Mouse (Mus musculus) neutrophil, adult 5-6 weeks (primary cell): ENCODE results near the gene Stkld1. TPM values are rescaled to one million over a fixed set of nuclear protein-coding genes. Genes with fewer than 3 reads are reported as not detected.
A peak's percentile ranks its signal among the peaks of the same experiment; 100 is the strongest.
"Not testable (repeated sequence)": the region's sequence is repeated elsewhere in the genome, so short reads cannot be mapped to it uniquely, and the experiment has no call there.

ENCODE experiments used
- ATAC-seq: fragments of 151-379, 151-347 bp; 2 replicates; pipeline ENCODE4 v1.8.0; 2017; ENCODE audit warnings: mild to moderate bottlenecking, moderate TSS enrichment; ENCODE audit not compliant: insufficient number of reproducible peaks, poor library complexity, low FRiP score, severe bottlenecking; ENCODE audit errors: extremely low read depth
- total RNA-seq: library from RNA; stranded (forward); fragments of 200-1000 nt; gene quantifications from 2 replicates; pipeline ENCODE4 v1.2.3, GENCODE M21; 2017

Stkld1 gene
- total RNA-seq: not detected in 2 replicates

DNA sequence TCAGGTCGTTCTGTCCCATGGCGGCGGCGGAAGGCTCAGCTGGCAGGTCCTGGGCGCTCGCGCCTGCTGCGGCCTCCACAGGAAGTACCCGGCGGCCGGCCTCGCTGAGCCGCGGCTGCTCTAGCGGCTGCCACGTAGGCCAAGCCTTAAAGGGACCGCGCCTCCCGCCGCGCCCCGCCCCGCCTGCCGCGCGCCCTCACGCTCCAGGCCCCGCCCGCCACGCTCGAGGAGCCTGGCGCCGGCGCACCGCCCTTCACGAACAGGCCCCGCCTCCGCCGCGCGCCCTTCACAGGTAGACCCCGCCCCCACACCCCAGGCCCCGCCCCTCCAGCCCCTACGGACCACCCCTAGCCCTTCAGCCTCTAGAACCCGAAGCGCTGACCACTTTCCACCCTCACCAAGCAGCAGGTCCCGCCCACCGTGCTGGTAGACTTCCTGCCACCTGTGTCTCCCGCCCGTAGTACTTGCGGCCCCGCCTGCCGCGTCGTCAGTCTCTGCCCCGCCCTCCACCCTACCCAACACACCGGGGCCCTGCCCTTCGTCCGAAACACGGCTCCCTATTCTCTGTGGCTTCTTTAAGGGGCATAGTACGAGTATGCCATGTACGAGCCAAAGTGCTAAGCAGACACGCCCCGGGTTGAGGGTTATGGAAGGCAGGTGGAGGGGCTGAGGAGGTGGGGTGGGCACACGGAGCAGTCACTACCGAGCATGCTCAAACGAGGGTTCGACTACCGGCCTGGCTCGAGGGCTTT lies at the start of gene Stkld1, which contains the start of gene Surf4:
Gene Stkld1, plus strand, starts transcription at position 744 of the 752 bp plus-strand sequence.
Gene Surf4, minus strand, starts transcription at position 625 of the 752 bp plus-strand sequence.
- peak; percentile 87 for ATAC-seq

DNA sequence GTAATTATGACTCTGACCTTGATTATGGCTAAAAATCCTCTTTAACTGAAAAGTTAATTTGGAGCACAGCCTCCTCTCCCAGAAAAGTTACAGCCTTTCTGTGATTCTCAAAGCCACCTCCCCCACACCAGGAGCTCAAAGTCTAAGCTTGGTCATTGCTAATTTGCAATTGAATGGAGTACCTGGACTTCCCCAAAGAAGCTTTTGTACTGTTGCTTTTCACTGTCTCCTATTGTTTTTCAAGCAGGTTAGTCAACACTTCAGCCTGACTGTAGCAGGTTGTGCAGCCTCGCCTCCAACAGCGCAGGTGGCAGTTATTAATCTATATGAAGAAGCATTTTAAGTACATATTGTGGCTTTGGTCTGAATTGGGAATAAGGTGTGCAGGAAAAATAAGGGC lies 48.3 kb upstream of the Stkld1 start:
- ATAC-seq: not testable (repeated sequence)

DNA sequence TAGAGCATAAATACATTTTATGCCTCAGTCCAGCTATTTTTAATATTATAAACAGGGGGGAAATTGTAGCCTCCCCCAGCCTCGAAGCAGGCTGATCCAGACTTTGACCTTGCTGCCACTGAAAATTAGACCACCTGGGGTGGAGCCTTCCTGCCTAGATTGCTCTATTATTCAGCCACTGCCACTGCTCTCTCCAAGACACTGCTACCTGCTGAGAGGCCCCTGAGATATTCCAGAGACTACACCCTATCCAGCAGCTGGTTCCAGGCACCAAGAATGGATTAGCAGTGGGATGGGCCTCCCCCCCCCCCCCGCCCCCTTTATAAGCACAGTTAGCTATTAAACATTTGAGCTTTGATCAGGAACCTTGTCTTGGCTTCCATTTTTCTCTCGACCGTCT lies 47.7 kb upstream of the Stkld1 start:
- not testable (repeated sequence) for ATAC-seq

DNA sequence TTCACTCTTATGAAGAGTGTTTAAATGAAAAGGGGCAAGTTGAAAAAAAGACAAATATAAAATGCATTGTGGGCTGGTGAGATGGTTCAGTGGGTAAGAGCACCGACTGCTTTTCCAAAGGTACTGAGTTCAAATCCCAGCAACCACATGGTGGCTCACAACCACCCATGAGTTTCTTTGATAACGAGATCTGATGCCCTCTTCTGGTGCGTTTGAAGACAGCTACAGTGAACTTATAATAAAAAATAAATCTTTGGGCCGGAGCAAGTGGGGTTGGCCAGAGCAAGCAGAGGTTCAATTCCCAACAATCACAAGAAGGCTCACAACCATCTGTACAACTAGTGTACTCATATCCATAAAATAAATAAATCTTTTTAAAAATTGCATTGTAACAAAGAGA lies 37.9 kb upstream of the Stkld1 start:
- no peak for ATAC-seq

DNA sequence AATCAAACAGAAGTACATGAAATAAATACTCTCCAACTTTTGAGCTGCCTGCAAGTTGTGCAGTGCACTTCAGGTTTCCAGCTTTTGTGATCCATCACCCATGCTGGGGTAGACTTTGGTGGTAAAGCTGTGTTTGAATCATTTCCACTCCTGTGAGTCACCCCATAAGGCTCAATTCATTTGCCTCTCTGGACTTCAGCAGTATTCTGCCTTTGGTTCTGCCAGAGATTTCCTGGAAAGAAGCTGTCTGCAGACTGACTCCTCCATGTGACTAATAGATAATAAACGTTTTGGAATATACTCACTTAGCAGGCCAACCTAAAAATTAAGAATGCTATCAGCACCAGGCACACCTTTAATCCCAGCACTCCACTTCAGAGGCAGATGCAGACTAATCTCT lies 33.1 kb upstream of the Stkld1 start:
- ATAC-seq: no peak

DNA sequence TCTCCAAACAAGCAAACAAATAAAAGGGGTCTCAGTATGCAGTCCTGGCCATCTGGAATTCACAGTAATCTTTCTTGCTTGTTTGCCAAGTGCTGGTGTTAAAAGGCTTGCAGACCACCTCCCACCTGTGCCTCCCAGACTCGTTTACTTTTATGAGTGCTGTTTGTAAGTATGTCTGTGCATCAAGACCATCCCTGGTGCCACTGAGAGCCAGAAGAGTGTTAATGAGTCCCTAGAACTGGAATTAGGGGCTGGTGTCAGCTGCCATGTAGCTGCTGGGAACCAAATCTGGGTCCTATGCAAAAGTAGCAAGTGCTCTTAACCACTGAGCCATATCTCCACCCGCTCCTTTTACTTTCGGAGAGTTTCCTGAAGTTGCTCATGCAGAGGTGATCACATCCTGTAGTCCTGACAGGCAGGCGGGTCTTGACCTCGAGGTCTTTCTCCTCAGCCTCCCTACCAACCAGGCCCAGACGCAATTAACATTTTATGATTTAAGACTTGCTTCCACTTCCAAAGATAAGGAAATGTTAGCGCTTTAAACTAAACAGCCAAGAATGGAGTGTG lies 31.9 kb upstream of the Stkld1 start:
- ATAC-seq: no peak

DNA sequence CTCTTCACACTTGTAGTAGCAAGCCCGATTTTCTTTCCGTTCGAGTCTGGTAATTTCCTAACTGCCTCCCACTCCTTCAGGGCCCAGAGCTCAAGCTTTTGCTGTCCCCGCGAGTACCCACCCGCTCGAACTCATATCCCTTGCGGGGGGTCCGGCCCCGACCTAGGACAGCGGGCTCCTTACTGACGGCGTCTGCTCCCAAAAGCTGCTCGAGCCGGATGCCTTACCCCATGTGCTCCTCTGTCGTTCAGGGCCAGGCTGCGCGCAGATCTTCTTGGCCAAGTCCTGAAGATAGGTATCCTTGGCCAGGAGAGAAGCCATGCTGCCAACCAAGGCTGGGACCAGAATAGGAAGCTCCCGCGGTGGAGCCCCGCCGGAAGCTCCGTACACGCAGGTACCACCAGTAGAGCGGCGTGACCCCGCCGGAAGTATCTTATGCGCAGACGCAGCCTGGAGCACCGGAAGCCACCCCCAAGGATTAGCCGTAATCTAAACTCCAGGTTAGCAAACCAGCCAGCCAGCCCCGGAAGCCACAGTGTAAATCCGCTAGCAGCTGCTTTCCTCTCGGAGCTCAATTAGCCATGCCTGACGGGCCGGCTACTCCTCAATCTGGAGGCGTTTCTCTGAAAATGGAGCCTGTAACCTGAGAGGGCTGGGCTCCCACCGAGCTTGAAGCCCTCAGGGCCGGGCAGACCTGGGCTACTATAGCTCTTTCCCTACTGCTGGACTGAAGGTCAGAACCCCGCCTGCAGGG lies 31.2 kb upstream of the Stkld1 start, which contains the start of gene Surf6:
Gene Surf6, minus strand, starts transcription at position 413 of the 754 bp plus-strand sequence.
- ATAC-seq: peak; percentile 89

DNA sequence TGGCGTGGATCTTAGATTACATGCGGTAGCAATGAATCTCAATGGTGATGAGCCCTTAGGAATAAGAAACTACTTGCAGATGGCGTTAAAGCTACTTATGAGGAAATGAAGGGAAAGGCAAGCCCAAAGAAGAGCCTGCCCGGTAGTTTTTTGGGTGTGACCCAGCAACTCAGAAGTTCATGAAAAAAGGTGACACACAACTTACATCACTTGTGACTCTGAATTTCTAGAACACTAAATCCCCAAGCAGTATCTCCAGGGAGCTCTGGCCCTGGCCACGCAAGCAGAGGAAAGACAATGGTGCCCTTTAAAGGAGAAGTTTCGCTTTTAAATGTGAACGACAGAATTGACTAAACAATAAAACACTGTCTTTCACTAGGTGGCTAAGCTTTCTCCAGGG lies 30.5 kb upstream of the Stkld1 start:
- no peak for ATAC-seq

DNA sequence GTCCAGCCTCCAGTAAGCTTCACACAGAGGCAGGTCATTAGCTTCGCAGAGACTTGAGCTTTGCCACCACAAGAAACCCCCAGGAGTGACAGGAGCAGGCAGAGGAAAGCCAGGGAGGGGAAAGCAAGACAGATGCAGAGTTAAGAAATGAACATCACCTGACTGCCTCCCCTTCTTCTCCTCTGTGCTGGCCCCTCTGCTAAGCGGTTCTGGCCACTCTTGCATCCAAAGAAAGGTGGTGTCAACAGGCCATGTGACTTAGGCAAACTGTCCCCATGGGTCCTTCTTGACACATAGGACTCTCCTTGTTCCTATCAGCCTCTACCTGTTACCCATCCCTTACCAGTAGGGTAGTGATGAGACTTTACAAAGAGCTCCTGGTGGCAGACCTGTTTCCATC lies 27.9 kb upstream of the Stkld1 start:
- no peak for ATAC-seq

DNA sequence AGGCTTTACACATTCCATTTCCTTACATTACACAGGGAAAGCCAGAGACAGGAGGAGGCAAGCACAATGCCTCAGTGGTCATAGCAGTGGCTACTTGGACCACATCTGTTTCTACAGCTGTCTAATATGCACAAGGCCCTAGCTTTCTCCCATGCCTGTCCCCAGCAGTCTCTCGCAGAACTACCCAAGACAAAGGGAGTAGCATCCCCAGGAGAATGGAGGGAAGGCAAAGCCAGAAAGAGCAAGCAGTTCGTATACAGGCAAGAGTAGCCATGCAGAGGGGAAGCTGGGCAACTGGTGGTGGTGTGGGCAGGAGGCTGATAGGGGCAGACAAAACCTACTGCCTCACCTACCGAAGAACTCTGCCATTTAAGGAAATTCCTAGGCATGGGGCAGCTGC lies 27.4 kb upstream of the Stkld1 start:
- no peak for ATAC-seq

DNA sequence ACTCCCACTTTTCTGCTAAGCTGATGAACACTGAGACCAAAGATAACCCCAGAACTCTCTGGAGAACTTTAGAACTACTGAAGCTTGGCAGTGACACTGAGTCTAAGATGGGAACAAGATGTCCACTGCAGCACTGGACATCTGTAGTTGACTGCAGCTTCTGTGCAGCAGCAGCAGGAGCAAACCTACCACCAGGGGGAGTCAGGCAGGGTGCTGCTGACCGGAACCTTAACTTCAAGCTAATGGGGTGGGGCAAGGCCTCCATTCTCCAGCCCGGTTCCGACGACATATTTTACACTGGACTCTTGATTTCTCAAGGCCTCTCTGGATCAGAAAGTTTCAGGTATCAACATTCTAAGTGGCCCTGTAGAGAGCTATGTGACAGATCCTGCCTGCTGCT lies 26.7 kb upstream of the Stkld1 start:
- no peak for ATAC-seq

DNA sequence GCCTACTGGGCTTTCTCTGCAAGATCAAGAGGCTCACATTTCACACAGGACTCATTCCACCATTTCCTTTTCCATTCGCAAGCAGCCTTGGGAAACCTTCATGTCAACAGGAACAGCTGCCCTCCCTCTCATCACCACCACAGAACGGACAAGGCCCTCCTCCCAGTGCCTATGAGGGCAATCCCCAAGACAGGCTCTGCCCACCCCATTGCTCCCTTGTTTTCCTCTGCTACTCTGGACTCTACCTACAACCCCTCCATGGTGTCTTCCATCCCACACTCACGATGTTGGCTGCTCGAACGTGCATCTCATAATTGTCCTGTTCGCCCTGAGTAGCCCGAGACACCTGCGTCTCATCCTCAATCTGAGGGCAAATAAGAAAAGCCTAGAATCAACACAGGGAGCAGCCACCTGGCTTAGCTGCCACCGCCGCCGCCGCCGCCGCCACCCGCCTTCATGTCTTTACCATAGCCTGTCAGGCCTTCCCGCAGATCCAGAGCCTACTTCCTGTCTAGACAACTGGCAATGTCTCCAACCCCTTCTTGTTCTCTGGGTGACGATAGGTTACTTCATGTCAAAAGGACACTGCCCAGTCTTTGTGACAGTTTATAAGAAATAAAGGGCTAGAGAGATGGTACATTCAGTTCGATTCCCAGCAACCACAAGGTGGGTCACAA lies 25.0 kb upstream of the Stkld1 start:
- no peak for ATAC-seq

DNA sequence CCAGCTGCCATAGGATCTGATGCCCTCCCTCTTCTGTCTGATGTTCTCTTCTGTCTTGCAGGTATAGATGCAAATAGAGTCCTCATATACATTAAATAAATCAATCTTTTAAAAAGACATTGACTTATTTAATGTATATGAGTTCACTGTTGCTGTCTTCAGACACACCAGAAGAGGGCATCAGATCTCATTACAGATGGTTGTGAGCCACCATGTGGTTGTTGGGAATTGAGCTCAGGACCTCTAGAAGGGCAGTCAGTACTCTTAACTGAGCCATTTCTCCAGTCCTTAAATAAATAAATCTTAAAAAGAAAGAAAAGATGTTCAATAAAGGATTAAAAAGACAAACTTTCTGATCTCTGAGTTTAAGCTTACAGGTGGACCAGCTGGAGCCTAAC lies 24.5 kb upstream of the Stkld1 start:
- ATAC-seq: no peak

DNA sequence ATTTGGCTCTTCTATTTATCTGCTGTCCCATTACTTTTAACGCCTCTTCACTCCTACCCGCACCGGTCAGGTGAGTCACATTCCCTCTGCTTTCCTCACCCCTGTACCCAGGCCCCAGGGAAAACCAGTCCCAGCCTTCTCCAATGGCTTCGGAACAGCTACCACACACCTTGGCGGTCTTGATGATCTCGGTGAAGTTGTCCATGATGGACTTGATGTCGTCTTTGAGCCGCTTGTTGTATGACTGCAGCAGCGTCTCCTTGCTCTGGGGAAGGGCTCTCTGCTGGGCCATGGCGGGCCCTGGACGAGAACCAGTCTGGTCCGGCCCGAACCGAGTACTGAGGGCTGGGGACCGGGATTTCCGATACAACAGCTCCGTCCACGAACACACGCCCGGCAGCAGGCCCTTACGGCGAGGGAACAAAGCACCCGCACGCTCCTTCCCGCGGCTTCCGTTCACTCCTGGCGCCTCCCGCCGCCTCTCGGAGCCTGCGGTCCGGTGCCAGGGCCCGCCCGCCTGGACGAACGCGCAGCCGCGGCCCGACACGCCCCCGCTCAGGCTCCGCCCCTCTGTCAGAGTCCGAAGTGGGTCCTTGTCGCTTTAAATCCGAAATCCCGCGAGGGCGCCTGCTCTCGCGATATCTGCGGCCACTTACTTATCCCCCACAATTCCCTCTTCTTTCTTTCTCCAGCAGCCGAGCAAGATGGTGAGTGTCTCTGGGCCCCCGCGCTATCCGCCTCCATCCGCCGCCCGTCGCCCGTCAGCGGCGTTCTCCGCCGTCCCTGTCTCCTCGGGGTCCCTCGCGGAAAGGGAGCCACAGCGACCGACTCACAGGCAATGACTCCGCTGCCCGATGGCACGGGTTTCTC lies 23.5 kb upstream of the Stkld1 start, which contains the start of the genes Med22 and Rpl7a:
Gene Med22, minus strand, starts transcription at position 554 of the 870 bp plus-strand sequence.
Gene Rpl7a, plus strand, starts transcription at position 641 of the 870 bp plus-strand sequence.
- ATAC-seq: peak; percentile 82

DNA sequence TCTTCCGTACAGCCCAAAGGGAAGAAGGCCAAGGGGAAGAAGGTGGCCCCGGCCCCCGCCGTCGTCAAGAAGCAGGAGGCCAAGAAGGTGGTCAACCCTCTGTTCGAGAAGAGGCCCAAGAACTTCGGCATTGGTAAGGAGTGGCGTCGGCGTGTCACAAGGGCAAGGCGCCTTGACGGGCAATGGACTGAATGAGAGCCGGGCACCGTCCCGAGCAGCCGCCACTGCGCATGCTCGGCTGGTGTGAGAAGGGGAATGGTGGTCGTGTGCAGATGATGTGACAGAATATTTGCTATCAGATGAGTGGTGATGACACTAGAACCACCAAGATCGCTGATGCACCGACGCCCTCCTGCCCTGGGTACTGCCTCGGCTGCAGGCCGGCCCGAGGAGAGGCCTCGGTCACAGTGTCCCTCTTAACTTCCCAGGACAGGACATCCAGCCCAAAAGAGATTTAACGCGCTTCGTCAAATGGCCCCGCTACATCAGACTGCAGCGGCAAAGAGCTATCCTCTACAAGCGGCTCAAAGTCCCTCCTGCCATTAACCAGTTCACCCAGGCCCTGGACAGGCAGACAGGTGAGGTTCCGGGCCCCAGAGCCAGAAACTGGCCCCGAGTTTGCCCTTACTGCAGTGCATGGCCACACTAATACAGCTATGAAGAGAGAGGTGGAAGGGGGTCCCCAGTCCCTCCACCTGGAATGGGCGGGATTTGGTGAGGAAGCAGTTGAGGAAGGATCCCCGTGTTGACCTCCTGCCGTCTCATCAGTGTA lies 22.7 kb upstream of the Stkld1 start:
- no peak for ATAC-seq

DNA sequence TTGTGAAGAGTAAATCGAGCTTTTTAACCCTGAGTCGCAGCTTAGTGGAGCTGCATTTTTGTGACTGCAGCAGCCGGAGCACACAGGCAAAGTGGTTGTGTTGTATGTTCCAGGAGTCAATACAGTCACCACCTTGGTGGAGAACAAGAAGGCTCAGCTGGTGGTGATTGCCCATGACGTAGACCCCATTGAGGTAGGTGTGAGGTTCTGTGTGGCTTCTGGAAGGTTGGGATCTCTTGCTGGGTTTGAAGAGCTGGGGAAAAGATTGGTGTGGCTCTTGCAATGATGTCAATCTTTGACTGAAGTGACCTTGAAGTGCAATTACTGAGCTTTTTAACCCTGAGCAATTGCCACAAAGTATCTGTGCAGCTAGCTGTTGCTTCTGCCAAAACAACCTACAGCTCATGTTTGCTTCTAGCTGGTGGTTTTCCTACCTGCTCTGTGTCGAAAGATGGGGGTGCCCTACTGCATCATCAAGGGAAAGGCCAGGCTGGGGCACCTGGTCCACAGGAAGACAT lies 21.5 kb upstream of the Stkld1 start:
- no peak for ATAC-seq

DNA sequence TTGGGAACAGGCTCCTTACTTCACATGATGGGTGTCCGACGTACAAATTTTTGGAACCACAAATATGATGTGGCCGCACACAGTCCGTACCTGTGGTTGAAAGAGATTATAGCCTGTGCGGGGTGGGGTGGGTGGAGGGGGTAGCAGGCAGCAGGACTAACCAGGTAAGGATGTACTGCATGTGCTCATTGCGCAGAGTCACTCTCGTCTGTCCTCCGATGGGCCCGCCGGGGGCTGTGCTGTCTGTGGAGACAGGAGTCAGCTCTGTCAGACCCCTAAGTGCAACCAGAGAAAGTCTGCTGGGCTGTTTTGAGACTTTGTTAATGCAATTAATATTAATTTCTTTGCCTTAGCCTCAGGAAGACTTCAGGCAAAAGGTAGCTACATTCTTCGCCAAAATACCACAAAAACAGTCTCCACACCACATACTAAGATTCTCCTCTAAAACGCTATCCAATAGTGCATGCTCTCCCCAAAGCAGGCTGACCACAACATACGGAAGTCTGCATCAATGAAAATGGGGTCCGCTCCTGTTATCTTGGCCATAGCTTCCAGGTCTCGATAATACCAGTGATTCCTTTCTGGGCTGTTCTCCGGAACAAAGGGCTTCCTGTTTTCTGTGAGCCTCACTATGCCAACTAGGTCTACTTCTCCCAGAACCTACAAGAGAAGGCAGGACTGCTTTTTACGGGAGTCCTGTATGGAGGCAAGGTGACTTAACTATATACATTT lies 20.3 kb upstream of the Stkld1 start:
- ATAC-seq: no peak
